Mouse (Mus musculus): Measurements from ENCODE around the gene Vmn2r7. TPM values are rescaled to one million over a fixed set of nuclear protein-coding genes. Genes with fewer than 3 reads are reported as not detected.
"Not testable (repeated sequence)": the region's sequence is repeated elsewhere in the genome, so short reads cannot be mapped to it uniquely, and the experiment has no call there.

Vmn2r7 gene
- polyA plus RNA-seq (2014; fragmentation: Nextera tagmentation; extraction: Ambion mirVana): not detected in 2 replicates

DNA sequence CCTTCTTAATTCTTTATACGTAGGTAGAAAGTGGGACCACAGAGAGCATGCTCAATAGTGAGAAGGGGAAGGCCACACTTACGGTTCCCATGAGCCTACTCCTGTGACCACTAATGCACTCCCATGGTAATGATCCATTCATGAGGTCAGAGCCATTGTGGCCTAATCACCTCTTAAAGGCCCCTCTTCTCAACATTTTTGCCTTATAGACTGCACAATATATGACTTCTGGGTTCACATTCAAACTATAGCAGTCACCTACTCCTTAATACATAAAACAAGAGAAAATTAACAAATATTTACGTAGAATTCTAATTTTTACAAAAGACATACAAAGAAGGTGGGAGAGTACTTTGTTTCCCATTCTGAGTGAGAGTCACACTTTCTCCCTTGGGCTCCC lies at the start of gene Vmn2r7:
Vmn2r7 (minus strand) TSS at position 101 of the 400 bp plus-strand sequence.
- ATAC-seq (ENCODE audit: low FRiP score); H3K9ac ChIP-seq (ENCODE audit: low read depth, low read length); H3K9me3 ChIP-seq (ENCODE audit: control insufficient read depth, low read length); H3K4me3 ChIP-seq (ENCODE audit: low read depth, low read length); H3K27ac ChIP-seq (ENCODE audit: low read depth, low read length); H3K4me2 ChIP-seq (replicated peaks; ENCODE audit: low read depth, low read length); H3K4me1 ChIP-seq (replicated peaks; ENCODE audit: control insufficient read depth, insufficient read depth, low read length); H3K27me3 ChIP-seq (ENCODE audit: control insufficient read depth, insufficient read depth, low read length); DNase-seq (ENCODE audit: low spot score); H3K36me3 ChIP-seq (ENCODE audit: control insufficient read depth, insufficient read depth, low read length): not testable (repeated sequence)
- 91% methylated on average over 2 of the region's 3 CpGs for WGBS

DNA sequence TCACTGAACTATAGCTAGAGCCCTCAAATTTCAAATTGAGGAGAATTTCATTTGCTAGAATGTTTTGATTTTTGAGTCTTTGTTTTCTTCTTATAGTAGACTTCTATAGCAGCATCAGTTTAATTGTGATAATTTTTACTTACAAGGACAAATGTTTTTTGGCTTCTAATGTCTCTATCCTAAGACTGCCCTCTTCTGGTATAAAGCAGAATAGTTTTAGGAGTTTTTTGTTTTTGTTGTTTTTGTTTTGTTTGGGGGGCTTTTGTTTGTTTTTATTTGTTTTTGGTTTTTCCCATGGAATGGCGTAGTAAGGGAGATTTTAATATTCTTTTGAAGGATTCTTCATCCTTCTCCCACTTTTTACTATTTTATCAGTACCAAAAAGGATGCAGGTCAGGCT lies 45.2 kb upstream of the Vmn2r7 start:
- Histone ChIP-seq H3K36me3 (ENCODE audit: control insufficient read depth, insufficient read depth, low read length) (no peaks in the 10 kb centered on the region), H3K9me3 (ENCODE audit: control insufficient read depth, low read length) (no peaks in the 10 kb centered on the region), H3K27ac (ENCODE audit: low read depth, low read length) (no peak overlapping the region), H3K4me3 (ENCODE audit: low read depth, low read length) (no peak overlapping the region), H3K4me1 (replicated peaks; ENCODE audit: control insufficient read depth, insufficient read depth, low read length) (no peaks in the 10 kb centered on the region), H3K27me3 (ENCODE audit: control insufficient read depth, insufficient read depth, low read length) (no peaks in the 10 kb centered on the region), H3K9ac (ENCODE audit: low read depth, low read length) (no peak overlapping the region), H3K4me2 (replicated peaks; ENCODE audit: low read depth, low read length) (no peak overlapping the region)
- no peak for ATAC-seq (ENCODE audit: low FRiP score)
- no peak for DNase-seq (ENCODE audit: low spot score)
- 61% methylated on average over 1 of the region's 1 CpGs for WGBS

DNA sequence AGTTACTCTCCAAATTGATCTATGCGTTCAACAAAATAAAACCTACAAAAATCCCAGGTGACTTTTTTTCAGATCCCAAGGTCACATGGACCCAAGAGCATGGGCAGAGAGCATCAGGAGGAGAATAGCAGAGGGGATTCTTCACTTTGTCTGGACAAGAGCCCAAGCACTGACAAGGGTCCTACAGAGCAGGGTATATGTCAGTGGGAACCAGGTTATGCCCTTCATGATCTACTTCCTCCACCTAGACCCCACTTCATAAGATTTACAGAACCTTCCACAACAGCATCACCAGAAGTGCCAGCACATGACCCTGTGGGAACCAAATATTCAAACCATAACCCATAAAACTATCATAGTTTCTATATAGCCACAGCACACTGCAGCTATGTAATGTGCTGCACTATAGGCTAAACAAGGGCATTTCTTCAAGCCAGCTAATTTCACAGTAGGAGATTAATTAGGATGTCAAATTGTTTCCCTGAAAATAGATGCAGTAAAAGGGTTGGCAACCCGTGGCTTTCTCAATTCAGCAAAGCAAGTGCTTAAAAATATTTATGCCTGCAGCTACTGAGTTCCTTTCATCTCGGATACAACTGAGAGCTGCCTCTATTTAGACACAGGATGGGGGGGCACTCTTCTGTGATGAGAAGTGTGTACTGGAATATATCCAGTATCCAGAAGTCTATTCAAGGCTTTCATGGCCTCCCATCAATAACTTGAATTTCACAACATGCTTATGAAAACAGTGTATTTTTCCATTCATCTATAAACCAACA lies 33.8 kb upstream of the Vmn2r7 start:
- no peak overlapping the region for H3K27ac ChIP-seq (ENCODE audit: low read depth, low read length)
- no peak overlapping the region for H3K4me2 ChIP-seq (replicated peaks; ENCODE audit: low read depth, low read length)
- no peaks in the 10 kb centered on the region for H3K36me3 ChIP-seq (ENCODE audit: control insufficient read depth, insufficient read depth, low read length)
- H3K4me3 ChIP-seq (ENCODE audit: low read depth, low read length): no peak overlapping the region
- 67% methylated on average over 3 of the region's 3 CpGs for WGBS
- no peaks in the 10 kb centered on the region for H3K9me3 ChIP-seq (ENCODE audit: control insufficient read depth, low read length)
- no peak for ATAC-seq (ENCODE audit: low FRiP score)
- H3K4me1 ChIP-seq (replicated peaks; ENCODE audit: control insufficient read depth, insufficient read depth, low read length): no peaks in the 10 kb centered on the region
- DNase-seq (ENCODE audit: low spot score): no peak
- no peaks in the 10 kb centered on the region for H3K27me3 ChIP-seq (ENCODE audit: control insufficient read depth, insufficient read depth, low read length)
- H3K9ac ChIP-seq (ENCODE audit: low read depth, low read length): no peak overlapping the region

DNA sequence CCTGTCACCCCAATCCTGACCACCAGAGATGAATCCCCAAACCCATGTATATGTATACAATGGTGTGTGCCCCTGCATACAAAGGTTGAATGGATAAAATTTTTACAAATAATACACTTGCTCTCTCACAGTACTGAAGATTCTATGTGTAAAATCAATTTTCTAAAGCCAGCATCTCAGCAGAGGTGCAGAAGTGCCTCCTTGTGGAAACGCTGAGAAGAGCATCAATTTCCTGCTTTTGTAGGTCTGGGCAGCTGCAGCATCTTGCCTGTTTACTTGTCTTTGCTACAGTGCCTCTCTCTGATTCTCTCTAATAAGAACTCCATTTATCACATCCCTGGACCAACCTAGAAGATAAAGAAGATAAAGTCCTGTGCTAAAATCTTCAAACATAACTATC lies 32.1 kb upstream of the Vmn2r7 start:
- ATAC-seq (ENCODE audit: low FRiP score): no peak

DNA sequence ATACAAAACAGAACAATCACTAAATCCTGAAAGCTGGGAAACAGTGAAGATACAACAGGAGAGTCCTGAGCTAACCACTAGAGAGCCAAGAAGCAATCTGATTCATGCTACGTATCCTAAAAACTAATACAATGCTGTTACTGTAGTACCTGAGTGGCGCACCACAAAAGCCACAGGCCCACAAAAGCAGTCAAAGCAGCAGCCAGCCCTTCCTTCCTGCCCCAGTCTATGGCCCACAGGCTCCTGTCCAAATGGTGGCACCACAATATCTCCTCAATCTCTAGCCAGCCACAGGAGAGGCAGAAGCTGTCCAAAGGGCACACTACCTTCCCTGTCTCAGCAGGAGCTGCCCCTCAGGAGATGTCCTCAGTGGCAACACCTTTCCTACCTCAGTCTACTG lies 1.7 kb downstream of the Vmn2r7 start:
- no peaks in the 10 kb centered on the region for H3K4me1 ChIP-seq (replicated peaks; ENCODE audit: control insufficient read depth, insufficient read depth, low read length)
- no peaks in the 10 kb centered on the region for H3K36me3 ChIP-seq (ENCODE audit: control insufficient read depth, insufficient read depth, low read length)
- H3K9ac ChIP-seq (ENCODE audit: low read depth, low read length): no peak overlapping the region
- DNase-seq (ENCODE audit: low spot score) (no peak), ATAC-seq (ENCODE audit: low FRiP score) (no peak)
- H3K27ac ChIP-seq (ENCODE audit: low read depth, low read length): no peak overlapping the region
- 90% methylated on average over 2 of the region's 2 CpGs for WGBS
- H3K9me3 ChIP-seq (ENCODE audit: control insufficient read depth, low read length): no peaks in the 10 kb centered on the region
- no peak overlapping the region for H3K4me3 ChIP-seq (ENCODE audit: low read depth, low read length)
- H3K4me2 ChIP-seq (replicated peaks; ENCODE audit: low read depth, low read length): no peak overlapping the region
- H3K27me3 ChIP-seq (ENCODE audit: control insufficient read depth, insufficient read depth, low read length): no peaks in the 10 kb centered on the region

More for the DNA sequence above, 32.1 kb upstream of the Vmn2r7 start:
- Histone ChIP-seq H3K4me3 (ENCODE audit: low read depth, low read length) (no peak overlapping the region), H3K9ac (ENCODE audit: low read depth, low read length) (no peak overlapping the region), H3K36me3 (ENCODE audit: control insufficient read depth, insufficient read depth, low read length) (no peaks in the 10 kb centered on the region), H3K27me3 (ENCODE audit: control insufficient read depth, insufficient read depth, low read length) (no peaks in the 10 kb centered on the region), H3K4me1 (replicated peaks; ENCODE audit: control insufficient read depth, insufficient read depth, low read length) (no peaks in the 10 kb centered on the region), H3K27ac (ENCODE audit: low read depth, low read length) (no peak overlapping the region), H3K4me2 (replicated peaks; ENCODE audit: low read depth, low read length) (no peak overlapping the region), H3K9me3 (ENCODE audit: control insufficient read depth, low read length) (no peaks in the 10 kb centered on the region)
- WGBS: 59% methylated on average over 1 of the region's 1 CpGs
- DNase-seq (ENCODE audit: low spot score): no peak

DNA sequence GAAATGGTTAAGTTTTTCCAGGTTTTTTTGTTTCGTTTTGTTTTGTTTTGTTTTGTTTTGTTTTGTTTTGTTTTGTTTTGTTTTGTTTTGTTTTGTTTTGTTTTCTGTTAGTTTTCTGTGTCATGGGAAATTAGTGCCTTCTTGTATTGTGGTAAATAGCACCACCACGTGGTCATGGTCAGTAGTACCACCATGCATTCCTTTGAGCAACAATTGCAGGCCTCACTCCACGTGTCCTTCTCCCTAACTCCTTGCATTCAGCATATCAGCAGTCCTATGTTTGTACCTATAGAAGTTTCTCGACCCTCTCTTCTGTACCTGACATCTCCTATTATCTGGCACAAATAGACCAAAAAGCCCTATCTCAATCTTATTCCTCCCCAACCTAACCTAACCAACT lies 2.3 kb downstream of the Vmn2r7 start:
- 12% methylated on average over 4 of the region's 4 CpGs for WGBS
- peak; percentile 79 for DNase-seq (ENCODE audit: low spot score)
- Histone ChIP-seq H3K4me2 (replicated peaks; ENCODE audit: low read depth, low read length) (no peak overlapping the region), H3K36me3 (ENCODE audit: control insufficient read depth, insufficient read depth, low read length) (no peaks in the 10 kb centered on the region), H3K4me1 (replicated peaks; ENCODE audit: control insufficient read depth, insufficient read depth, low read length) (no peaks in the 10 kb centered on the region), H3K27ac (ENCODE audit: low read depth, low read length) (no peak overlapping the region), H3K4me3 (ENCODE audit: low read depth, low read length) (no peak overlapping the region), H3K9ac (ENCODE audit: low read depth, low read length) (no peak overlapping the region), H3K27me3 (ENCODE audit: control insufficient read depth, insufficient read depth, low read length) (no peaks in the 10 kb centered on the region), H3K9me3 (ENCODE audit: control insufficient read depth, low read length) (no peaks in the 10 kb centered on the region)
- peak; percentile 56; the same call in 1 of the 2 replicates for ATAC-seq (ENCODE audit: low FRiP score)

DNA sequence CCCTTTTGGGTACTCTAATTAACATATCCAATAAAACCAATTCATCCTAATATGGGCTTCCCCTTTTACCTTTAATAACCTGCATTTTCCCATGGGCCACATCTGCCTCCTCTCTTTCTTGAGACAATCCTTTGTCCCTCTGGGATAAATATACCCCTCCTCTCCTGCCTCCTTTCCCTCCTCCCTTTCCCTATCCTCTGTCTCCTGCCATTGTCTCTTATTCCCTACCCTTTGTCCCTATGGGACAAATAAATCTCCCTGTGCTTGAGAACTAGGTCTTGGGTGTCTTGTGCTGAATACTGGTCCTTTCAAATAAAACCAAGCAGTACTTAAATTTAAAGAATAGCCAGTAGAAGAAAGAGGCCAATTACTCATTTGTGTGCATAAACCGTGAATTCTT lies 13.4 kb downstream of the Vmn2r7 start:
- H3K4me2 ChIP-seq (replicated peaks; ENCODE audit: low read depth, low read length): no peak overlapping the region
- H3K4me1 ChIP-seq (replicated peaks; ENCODE audit: control insufficient read depth, insufficient read depth, low read length): no peaks in the 10 kb centered on the region
- DNase-seq (ENCODE audit: low spot score): no peak
- H3K9me3 ChIP-seq (ENCODE audit: control insufficient read depth, low read length): no peaks in the 10 kb centered on the region
- WGBS: 61% methylated on average over 1 of the region's 1 CpGs
- no peak overlapping the region for H3K4me3 ChIP-seq (ENCODE audit: low read depth, low read length)
- peak; percentile 71 for ATAC-seq (ENCODE audit: low FRiP score)
- H3K27ac ChIP-seq (ENCODE audit: low read depth, low read length): no peak overlapping the region
- no peak overlapping the region for H3K9ac ChIP-seq (ENCODE audit: low read depth, low read length)
- no peaks in the 10 kb centered on the region for H3K36me3 ChIP-seq (ENCODE audit: control insufficient read depth, insufficient read depth, low read length)
- H3K27me3 ChIP-seq (ENCODE audit: control insufficient read depth, insufficient read depth, low read length): no peaks in the 10 kb centered on the region

DNA sequence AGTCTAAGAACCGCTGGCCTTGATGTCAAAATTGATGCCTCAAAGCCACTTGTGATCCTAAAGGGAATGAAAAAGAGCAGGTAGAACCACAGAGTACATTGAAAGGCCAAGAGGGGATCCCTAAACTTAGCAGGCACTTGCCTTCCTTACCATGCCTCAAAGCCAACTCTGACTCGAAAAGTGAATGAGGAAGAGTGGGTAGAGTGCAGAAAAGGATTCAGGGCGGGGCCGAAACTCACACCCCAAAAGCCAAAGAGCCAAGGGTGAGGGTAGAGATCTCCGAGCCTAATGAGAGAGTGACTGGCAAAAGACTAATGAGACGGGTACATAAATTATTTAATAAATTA lies 53.3 kb downstream of the Vmn2r7 start:
- no peak for DNase-seq (ENCODE audit: low spot score)
- no peak overlapping the region for H3K9ac ChIP-seq (ENCODE audit: low read depth, low read length)
- H3K9me3 ChIP-seq (ENCODE audit: control insufficient read depth, low read length): no peaks in the 10 kb centered on the region
- H3K4me2 ChIP-seq (replicated peaks; ENCODE audit: low read depth, low read length): no peak overlapping the region
- no peaks in the 10 kb centered on the region for H3K4me1 ChIP-seq (replicated peaks; ENCODE audit: control insufficient read depth, insufficient read depth, low read length)
- no peaks in the 10 kb centered on the region for H3K36me3 ChIP-seq (ENCODE audit: control insufficient read depth, insufficient read depth, low read length)
- no peaks in the 10 kb centered on the region for H3K27me3 ChIP-seq (ENCODE audit: control insufficient read depth, insufficient read depth, low read length)
- no peak overlapping the region for H3K27ac ChIP-seq (ENCODE audit: low read depth, low read length)
- no peak overlapping the region for H3K4me3 ChIP-seq (ENCODE audit: low read depth, low read length)
- peak; percentile 59 for ATAC-seq (ENCODE audit: low FRiP score)
- WGBS: 53% methylated on average over 6 of the region's 6 CpGs

DNA sequence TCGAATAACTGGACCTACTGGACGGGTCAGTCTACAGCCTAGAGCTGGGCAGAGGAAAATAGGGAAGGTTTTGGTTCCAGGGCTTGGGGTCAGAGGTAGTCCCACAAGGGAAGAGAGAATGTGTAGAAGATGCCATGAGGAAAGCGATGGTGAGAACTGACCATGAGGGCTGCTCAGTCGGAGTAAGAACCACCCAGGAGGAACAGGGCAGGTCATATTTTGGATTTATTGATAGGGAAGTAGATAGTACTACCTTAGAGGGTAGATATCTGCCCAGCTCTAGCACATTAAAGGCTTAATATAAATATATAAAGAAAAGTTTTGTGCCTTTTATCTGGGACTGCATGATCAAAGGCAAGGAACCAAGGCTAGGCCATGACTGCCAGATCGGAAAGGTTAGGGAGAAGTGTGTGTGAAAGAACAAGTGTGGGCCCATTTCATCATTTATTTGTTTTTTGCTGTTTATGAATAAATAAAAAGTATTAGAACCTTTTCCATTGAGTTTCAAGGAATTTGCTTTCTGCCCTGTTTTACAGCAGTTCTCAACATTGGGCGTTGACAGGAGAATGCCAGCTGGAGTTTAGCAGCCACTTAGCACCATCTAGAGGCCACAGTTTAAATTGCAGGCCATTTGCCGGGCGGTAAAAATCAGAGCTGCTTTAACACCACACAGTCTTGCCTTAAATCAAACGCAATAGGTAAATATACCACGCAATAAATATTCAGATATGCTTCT lies 53.9 kb downstream of the Vmn2r7 start:
- Histone ChIP-seq H3K27ac (ENCODE audit: low read depth, low read length) (no peak overlapping the region), H3K4me3 (ENCODE audit: low read depth, low read length) (no peak overlapping the region), H3K4me1 (replicated peaks; ENCODE audit: control insufficient read depth, insufficient read depth, low read length) (no peaks in the 10 kb centered on the region), H3K9me3 (ENCODE audit: control insufficient read depth, low read length) (no peaks in the 10 kb centered on the region), H3K4me2 (replicated peaks; ENCODE audit: low read depth, low read length) (no peak overlapping the region), H3K27me3 (ENCODE audit: control insufficient read depth, insufficient read depth, low read length) (no peaks in the 10 kb centered on the region), H3K36me3 (ENCODE audit: control insufficient read depth, insufficient read depth, low read length) (no peaks in the 10 kb centered on the region), H3K9ac (ENCODE audit: low read depth, low read length) (no peak overlapping the region)
- ATAC-seq (ENCODE audit: low FRiP score) (peak; percentile 69), DNase-seq (ENCODE audit: low spot score) (peak; percentile 80)
- WGBS: 53% methylated on average over 10 of the region's 10 CpGs

Measured in hindbrain, embryonic 11.5 days (tissue).